Mouse (Mus musculus): ENCODE measurements around the gene Tmem135.
"Not testable (repeated sequence)": the region's sequence is repeated elsewhere in the genome, so short reads cannot be mapped to it uniquely, and the experiment has no call there.

The Tmem135 gene

DNA sequence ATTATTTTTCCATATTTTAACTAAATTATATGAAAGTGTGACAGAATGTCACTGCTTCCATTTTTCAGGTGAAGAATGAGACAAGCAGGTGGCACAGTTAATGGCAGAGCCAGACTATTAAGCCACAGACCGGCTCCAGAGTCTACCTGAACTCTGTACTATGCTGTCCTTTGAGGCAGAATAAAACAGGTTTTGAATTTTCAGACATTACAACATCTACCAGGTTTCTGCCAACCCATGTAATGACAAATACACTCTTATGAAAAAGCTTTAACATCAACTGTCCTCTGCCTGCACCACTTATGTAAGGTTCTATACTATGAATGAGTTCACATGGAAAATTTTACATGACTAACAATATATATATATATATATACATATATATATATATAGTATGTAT, 100.3 kb downstream of the Tmem135 start:
- Histone ChIP-seq H3K36me3 (ENCODE audit: control insufficient read depth, insufficient read depth, low read length, poor library complexity, severe bottlenecking) (peaks cover 4% of the 10 kb centered on the region), H3K27me3 (ENCODE audit: control insufficient read depth, insufficient read depth, low read length, poor library complexity, severe bottlenecking) (no peaks in the 10 kb centered on the region)
- DNase-seq (ENCODE audit: low read depth, low spot score), result no peak

DNA sequence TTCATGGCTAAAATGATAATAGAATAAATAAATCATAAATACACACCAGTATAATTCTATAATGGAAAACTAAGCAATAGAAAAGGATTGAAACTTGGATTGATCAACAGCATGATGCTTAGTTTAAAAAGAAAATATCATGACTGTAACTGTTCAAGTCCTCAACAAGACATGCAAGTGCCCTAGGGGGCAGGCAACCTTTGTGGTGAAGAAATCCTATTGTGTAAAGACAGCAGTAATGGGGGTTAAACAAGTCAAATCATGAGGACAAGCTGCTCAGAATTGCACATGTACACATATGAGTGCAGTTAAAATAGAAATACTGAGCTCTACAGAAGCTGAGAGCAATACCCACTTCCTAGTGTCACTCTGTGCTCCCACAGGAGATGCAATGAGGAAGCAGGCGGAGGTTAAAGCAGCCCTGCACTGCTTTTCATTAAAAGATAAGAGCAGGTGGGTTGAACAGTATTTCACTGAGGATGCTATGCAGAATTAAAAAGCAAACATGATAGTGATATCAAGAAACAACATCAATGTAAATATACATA, 105.0 kb downstream of the Tmem135 start:
- Histone ChIP-seq H3K36me3 (ENCODE audit: control insufficient read depth, insufficient read depth, low read length, poor library complexity, severe bottlenecking) (no peaks in the 10 kb centered on the region), H3K27me3 (ENCODE audit: control insufficient read depth, insufficient read depth, low read length, poor library complexity, severe bottlenecking) (no peaks in the 10 kb centered on the region)
- DNase-seq (ENCODE audit: low read depth, low spot score), result peak; percentile 3

- H3K36me3 ChIP-seq (ENCODE audit: control insufficient read depth, insufficient read depth, low read length, poor library complexity, severe bottlenecking), result no peaks in the 10 kb centered on the region
- no peak for DNase-seq (ENCODE audit: low read depth, low spot score)
- no peaks in the 10 kb centered on the region for H3K27me3 ChIP-seq (ENCODE audit: control insufficient read depth, insufficient read depth, low read length, poor library complexity, severe bottlenecking)
Observed at GRCm38 (mm10) chr7:89296941-89297340, 107.1 kb downstream of the Tmem135 start.

DNA sequence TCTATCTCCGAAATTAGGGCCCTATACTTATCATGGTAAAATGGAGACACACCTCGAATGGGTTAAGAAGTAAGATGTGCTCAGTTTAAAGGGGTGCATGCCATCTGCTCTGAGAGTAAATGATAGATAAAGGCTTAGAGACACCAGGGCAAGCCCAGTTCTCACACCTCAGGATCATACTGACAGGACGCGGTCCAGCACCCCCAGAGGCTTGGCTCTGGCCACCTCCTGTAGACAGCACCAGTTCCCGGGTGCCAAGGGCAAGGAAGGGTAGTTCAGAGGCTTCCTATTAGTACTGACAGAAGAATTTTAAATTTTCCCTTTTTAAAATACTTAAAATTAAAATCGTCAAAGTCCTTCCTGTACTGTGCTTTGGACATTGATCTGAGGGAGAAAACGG, 121.4 kb downstream of the Tmem135 start:
- no peak for DNase-seq (ENCODE audit: low read depth, low spot score)
- Histone ChIP-seq H3K36me3 (ENCODE audit: control insufficient read depth, insufficient read depth, low read length, poor library complexity, severe bottlenecking) (peaks cover 2% of the 10 kb centered on the region; the same call in 1 of the 2 replicates), H3K27me3 (ENCODE audit: control insufficient read depth, insufficient read depth, low read length, poor library complexity, severe bottlenecking) (no peaks in the 10 kb centered on the region)

DNA sequence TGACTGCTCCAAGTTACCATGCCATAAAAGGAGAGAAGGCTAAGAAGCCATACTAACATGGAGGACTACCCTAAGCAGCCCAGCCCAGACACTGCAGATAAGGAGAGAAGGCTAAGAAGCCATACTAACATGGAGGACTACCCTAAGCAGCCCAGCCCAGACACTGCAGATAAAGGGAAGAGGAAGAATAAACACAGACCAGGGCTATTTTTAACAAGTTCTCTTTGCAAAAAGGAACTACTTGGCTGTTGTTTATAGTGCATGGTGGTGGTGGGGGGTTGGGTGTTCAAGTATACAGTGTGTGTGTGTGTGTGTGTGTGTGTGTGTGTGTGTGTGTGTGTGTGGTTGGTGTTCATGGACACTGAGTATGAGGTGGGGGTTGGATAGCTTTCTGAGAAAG, 133.6 kb downstream of the Tmem135 start:
- peak; percentile 51 for DNase-seq (ENCODE audit: low read depth, low spot score)
- not testable (repeated sequence) for H3K27me3 ChIP-seq (ENCODE audit: control insufficient read depth, insufficient read depth, low read length, poor library complexity, severe bottlenecking); H3K36me3 ChIP-seq (ENCODE audit: control insufficient read depth, insufficient read depth, low read length, poor library complexity, severe bottlenecking)

GRCm38 (mm10) chr7:89269826-89270225, 134.2 kb downstream of the Tmem135 start:
- peak; percentile 25 for DNase-seq (ENCODE audit: low read depth, low spot score)
- H3K27me3 ChIP-seq (ENCODE audit: control insufficient read depth, insufficient read depth, low read length, poor library complexity, severe bottlenecking), result no peaks in the 10 kb centered on the region
- no peaks in the 10 kb centered on the region for H3K36me3 ChIP-seq (ENCODE audit: control insufficient read depth, insufficient read depth, low read length, poor library complexity, severe bottlenecking)

GRCm38 (mm10) chr7:89267542-89267941, 136.5 kb downstream of the Tmem135 start:
- DNase-seq (ENCODE audit: low read depth, low spot score), result no peak
- no peaks in the 10 kb centered on the region for H3K36me3 ChIP-seq (ENCODE audit: control insufficient read depth, insufficient read depth, low read length, poor library complexity, severe bottlenecking)
- H3K27me3 ChIP-seq (ENCODE audit: control insufficient read depth, insufficient read depth, low read length, poor library complexity, severe bottlenecking), result no peaks in the 10 kb centered on the region

DNA sequence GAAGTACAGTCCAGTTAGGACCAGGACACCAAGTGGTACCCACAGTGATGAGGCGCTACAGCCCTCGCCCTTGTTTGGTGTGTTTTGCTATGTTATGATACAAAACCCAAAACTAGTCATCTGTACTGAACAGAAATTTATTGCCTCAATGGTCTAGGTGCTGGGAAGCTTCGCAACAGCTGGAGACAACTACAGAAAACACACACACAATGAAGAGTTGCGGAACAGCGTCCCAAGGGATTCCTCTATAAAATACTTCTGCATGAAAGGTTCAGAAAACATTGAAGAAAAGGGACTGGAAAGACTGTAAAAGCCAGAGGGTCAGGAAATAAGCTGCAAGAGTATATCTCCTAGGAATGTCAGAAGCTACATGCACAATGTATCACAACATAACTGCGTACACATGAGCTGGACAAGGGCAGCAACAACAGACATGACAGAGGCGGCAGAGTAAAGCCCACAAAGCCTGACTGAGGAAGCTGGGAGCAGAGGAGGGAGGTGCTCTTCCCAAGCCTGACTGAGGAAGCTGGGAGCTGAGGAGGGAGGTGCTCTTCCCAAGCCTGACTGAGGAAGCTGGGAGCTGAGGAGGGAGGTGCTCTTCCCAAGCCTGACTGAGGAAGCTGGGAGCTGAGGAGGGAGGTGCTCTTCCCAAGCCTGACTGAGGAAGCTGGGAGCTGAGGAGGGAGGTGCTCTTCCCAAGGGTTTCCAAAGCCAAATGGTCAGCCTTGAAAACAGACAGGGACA, 137.8 kb downstream of the Tmem135 start:
- no peaks in the 10 kb centered on the region for H3K27me3 ChIP-seq (ENCODE audit: control insufficient read depth, insufficient read depth, low read length, poor library complexity, severe bottlenecking)
- DNase-seq (ENCODE audit: low read depth, low spot score), result no peak
- H3K36me3 ChIP-seq (ENCODE audit: control insufficient read depth, insufficient read depth, low read length, poor library complexity, severe bottlenecking), result no peaks in the 10 kb centered on the region

- no peaks in the 10 kb centered on the region for H3K27me3 ChIP-seq (ENCODE audit: control insufficient read depth, insufficient read depth, low read length, poor library complexity, severe bottlenecking)
- H3K36me3 ChIP-seq (ENCODE audit: control insufficient read depth, insufficient read depth, low read length, poor library complexity, severe bottlenecking), result no peaks in the 10 kb centered on the region
- DNase-seq (ENCODE audit: low read depth, low spot score), result no peak
Observed at GRCm38 (mm10) chr7:89260966-89261365, 143.1 kb downstream of the Tmem135 start.

DNA sequence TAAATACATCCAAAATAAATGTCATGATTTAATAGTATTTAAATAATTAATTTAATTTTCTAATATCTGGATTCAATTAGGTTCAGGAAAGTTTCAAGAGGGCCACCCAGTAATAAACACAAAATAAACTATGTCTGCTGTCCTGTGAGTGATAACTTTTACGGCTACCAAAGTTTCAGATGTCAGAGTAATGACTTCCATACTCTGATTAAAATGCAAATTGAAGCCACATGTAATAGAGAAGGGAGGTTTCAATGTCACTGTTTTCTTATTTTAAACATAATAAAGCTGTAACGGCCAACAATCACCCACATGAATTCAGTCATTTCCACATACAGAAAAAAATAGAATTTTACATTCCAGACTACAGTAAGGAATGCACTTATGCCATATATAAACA, 145.2 kb downstream of the Tmem135 start:
- Histone ChIP-seq H3K36me3 (ENCODE audit: control insufficient read depth, insufficient read depth, low read length, poor library complexity, severe bottlenecking) (no peaks in the 10 kb centered on the region), H3K27me3 (ENCODE audit: control insufficient read depth, insufficient read depth, low read length, poor library complexity, severe bottlenecking) (no peaks in the 10 kb centered on the region)
- no peak for DNase-seq (ENCODE audit: low read depth, low spot score)

- DNase-seq (ENCODE audit: low read depth, low spot score), result no peak
- no peaks in the 10 kb centered on the region for H3K36me3 ChIP-seq (ENCODE audit: control insufficient read depth, insufficient read depth, low read length, poor library complexity, severe bottlenecking)
- no peaks in the 10 kb centered on the region for H3K27me3 ChIP-seq (ENCODE audit: control insufficient read depth, insufficient read depth, low read length, poor library complexity, severe bottlenecking)
Observed at GRCm38 (mm10) chr7:89257871-89258502, 146.0 kb downstream of the Tmem135 start.

DNA sequence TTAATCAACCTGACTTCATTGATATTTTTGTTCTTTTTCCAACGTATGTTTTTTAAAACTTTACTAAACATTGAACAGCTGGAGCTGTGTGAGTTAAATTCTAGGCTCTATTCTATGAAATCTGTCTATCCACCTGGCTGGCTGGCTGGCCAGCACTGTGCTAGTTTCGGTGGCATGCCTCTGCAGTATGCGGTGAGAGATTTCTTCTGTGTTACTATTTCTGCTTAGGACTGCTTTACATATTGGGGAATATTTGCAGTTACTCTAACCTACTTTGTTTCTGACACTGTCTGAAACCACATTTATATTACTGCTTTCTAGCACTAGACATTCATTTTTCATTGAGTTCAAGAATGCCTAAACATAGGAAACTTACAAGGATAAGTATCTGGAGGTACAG, 150.2 kb downstream of the Tmem135 start:
- Histone ChIP-seq H3K27me3 (ENCODE audit: control insufficient read depth, insufficient read depth, low read length, poor library complexity, severe bottlenecking) (no peaks in the 10 kb centered on the region), H3K36me3 (ENCODE audit: control insufficient read depth, insufficient read depth, low read length, poor library complexity, severe bottlenecking) (no peaks in the 10 kb centered on the region)
- no peak for DNase-seq (ENCODE audit: low read depth, low spot score)

DNA sequence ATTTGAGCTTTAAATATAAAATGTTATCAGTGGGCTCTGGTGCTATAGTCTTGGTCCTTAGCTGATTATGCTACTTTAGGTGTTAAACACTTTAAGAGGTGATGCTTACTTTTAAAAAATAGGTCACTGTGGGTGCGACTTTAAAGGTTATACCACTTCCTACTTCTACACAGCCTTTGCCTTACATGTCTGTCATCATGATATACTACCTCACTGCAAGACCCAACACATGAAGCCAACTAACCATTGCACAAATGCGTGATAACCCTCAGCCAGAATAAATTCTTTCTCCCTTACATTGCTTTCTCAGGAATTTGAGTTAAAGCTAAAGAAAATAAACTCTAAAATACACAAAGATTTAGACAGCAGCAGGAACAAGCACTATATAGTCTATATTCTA, 150.7 kb downstream of the Tmem135 start:
- no peaks in the 10 kb centered on the region for H3K27me3 ChIP-seq (ENCODE audit: control insufficient read depth, insufficient read depth, low read length, poor library complexity, severe bottlenecking)
- no peaks in the 10 kb centered on the region for H3K36me3 ChIP-seq (ENCODE audit: control insufficient read depth, insufficient read depth, low read length, poor library complexity, severe bottlenecking)
- DNase-seq (ENCODE audit: low read depth, low spot score), result no peak

DNA sequence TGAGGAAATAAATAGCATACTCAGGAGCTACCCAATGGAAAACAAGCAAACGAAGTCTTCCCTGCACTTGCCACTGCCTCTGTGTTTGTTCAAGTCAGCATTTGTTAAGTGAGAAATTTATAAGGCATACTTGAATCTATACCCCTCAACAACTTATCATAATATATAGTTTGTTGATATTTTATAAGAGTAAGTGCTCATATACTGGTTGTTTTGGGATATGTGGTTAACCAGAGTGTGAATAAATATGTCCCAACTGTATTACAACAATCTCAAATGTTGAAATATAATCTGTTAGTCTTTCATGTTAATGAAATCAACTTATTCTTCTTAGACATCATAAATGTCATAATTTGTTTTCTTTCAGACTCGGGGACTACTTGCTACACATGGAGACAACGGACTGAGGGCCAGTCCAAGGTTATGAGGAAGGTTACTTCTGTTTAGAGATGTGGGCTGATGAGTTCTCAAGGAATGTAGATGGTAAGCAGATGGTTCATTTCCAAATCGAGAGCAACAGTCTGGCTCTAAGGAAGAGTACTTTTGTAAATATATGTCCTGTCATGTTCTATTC, 152.1 kb downstream of the Tmem135 start:
- H3K27me3 ChIP-seq (ENCODE audit: control insufficient read depth, insufficient read depth, low read length, poor library complexity, severe bottlenecking), result no peaks in the 10 kb centered on the region
- no peaks in the 10 kb centered on the region for H3K36me3 ChIP-seq (ENCODE audit: control insufficient read depth, insufficient read depth, low read length, poor library complexity, severe bottlenecking)
- DNase-seq (ENCODE audit: low read depth, low spot score), result no peak

GRCm38 (mm10) chr7:89248135-89248850, 155.7 kb downstream of the Tmem135 start:
- no peaks in the 10 kb centered on the region for H3K27me3 ChIP-seq (ENCODE audit: control insufficient read depth, insufficient read depth, low read length, poor library complexity, severe bottlenecking)
- no peaks in the 10 kb centered on the region for H3K36me3 ChIP-seq (ENCODE audit: control insufficient read depth, insufficient read depth, low read length, poor library complexity, severe bottlenecking)
- DNase-seq (ENCODE audit: low read depth, low spot score), result peak; percentile 79
